Mouse (Mus musculus) embryonic facial prominence, embryonic 12.5 days (tissue): Measurements from ENCODE around the gene Sfi1. TPM values are rescaled to one million over a fixed set of nuclear protein-coding genes. Genes with fewer than 3 reads are reported as not detected.
"Not testable (repeated sequence)": the region's sequence is repeated elsewhere in the genome, so short reads cannot be mapped to it uniquely, and the experiment has no call there.

Experiments
- ATAC-seq: fragments of 200-750 bp; cut with Nextera tagmentation; 2 replicates; pipeline ENCODE4 v1.8.0; 2017; ENCODE audit not compliant: insufficient number of reproducible peaks, insufficient read depth, low FRiP score, low TSS enrichment
- H3K27ac ChIP-seq: fragments of 300-500 bp; sonication (generic); 2 replicates; pipeline ENCODE4 v1.5.1; 2016; ENCODE audit warnings: mild to moderate bottlenecking
- H3K27me3 ChIP-seq: fragments of 300-500 bp; sonication (generic); 2 replicates; pipeline ENCODE4 v1.6.1; 2016; ENCODE audit warnings: mild to moderate bottlenecking, moderate library complexity
- H3K36me3 ChIP-seq: fragments of 300-500 bp; sonication (generic); 2 replicates; pipeline ENCODE4 v1.6.1; 2016; ENCODE audit warnings: mild to moderate bottlenecking
- H3K4me1 ChIP-seq: fragments of 300-500 bp; sonication (generic); 2 replicates; pipeline ENCODE4 v1.6.1; 2016
- H3K4me2 ChIP-seq: fragments of 300-500 bp; sonication (generic); replicated peaks from 2 replicates; pipeline ENCODE4 v1.6.1; 2016; ENCODE audit warnings: mild to moderate bottlenecking, moderate library complexity
- H3K4me3 ChIP-seq: fragments of 300-500 bp; sonication (generic); 2 replicates; pipeline ENCODE4 v1.5.1; 2016; ENCODE audit warnings: mild to moderate bottlenecking
- H3K9ac ChIP-seq: fragments of 300-500 bp; sonication (generic); 2 replicates; pipeline ENCODE4 v1.6.1; 2016; ENCODE audit warnings: mild to moderate bottlenecking, moderate library complexity
- H3K9me3 ChIP-seq: fragments of 300-500 bp; sonication (generic); 2 replicates; pipeline ENCODE4 v1.6.1; 2016; ENCODE audit warnings: mild to moderate bottlenecking, moderate library complexity
- WGBS: fragments of 180-500 bp; shearing (Covaris S2); methylation state at CpG from one replicate; pipeline ENCODE4 v1.1.7; 2016; 5-methylcytosine and 5-hydroxymethylcytosine counted together
- polyA plus RNA-seq: library from polyadenylated mRNA; unstranded; fragments of >200 nt; fragmentation: Nextera tagmentation; extraction: Ambion mirVana; gene quantifications from 2 replicates; pipeline ENCODE4 v1.2.1, GENCODE M21; 2016

The Sfi1 gene
- polyA plus RNA-seq, 1 experiment from 2014 or later = 17.1 TPM

DNA sequence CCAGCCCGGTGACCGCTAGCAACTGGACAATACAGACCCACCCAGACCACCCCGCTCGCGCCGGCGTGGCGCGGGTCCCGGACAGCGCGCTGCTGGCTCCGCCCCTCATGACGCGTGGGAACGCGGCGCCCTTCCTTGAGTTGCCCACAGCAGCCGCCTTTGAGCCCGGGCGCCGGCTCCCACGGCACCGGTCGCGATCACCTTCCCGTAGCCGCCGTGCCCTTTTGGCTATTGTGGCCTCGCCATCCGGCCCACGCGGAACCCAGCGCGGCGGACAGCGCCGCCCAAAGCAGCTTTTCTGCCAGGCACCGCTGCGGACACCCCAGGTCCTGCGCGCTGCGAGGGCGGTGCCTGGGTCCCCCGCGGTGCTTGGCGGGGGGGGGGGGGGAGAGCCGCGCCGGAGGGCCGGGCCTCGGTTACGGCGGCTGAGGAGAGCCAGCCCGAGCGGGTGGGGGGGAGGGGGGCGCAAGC lies 9.0 kb upstream of the Sfi1 start, which contains the start of gene Eif4enif1:
TSS of gene Eif4enif1 (plus strand) at position 162 of the 471 bp plus-strand sequence.
- ATAC-seq = peak; percentile 16
- H3K9me3 ChIP-seq = no peaks in the 10 kb centered on the region
- H3K4me2 ChIP-seq = peak within 1 kb of the TSS; percentile 25
- peak within 1 kb of the TSS; percentile 37 for H3K9ac ChIP-seq
- no peaks in the 10 kb centered on the region for H3K27me3 ChIP-seq
- WGBS = 1% methylated on average over 38 of the region's 57 CpGs
- H3K36me3 ChIP-seq = peaks cover 21% of the 10 kb centered on the region
- peak within 1 kb of the TSS; percentile 38 for H3K4me3 ChIP-seq
- no peaks in the 10 kb centered on the region for H3K4me1 ChIP-seq
- no peak within 1 kb of the TSS; the same call in 1 of the 2 replicates for H3K27ac ChIP-seq

DNA sequence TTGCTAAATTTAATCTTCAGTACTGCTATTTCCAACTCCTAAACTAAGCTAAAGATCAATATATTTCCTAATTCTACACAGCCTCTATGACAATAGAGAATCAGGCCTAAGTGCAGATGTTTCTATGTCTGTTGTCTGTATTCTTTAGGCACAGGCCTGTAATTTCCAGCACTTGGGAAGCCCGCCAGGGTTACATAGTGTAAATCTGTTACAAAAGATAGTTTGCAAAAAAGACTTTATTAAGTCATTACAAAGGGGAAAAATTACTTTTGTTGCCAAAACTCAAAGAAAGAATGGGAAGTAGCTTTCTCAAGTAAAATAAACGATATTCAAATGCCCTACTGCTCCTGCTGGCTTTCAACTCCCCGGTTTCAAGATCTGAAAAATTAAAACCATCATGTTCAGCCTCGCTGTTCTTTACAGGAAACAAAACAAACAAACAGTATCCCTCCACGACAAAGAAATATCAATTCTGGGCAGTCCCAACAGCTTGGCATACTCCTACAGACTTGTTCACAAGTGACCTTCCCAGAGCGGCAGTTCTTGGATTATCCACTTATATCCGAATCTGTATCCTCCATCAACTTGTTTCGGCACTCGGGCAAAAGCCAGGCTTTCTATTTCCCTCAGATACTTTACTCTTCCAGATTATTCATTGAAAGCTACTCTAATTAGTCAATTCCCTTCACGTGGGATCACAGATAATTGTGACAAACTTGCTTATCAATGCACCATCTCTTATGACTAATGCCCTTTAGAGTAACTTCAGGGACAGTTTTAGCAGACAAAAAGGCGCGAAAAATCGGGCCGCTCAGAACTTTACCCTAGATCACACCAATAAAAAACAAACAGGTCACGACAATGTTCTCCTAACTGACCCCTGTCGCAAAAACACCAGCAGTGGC lies 8.3 kb upstream of the Sfi1 start:
- Histone ChIP-seq H3K27me3 (no peaks in the 10 kb centered on the region), H3K9me3 (no peaks in the 10 kb centered on the region), H3K27ac (no peak overlapping the region), H3K4me2 (peak overlapping the region; percentile 24), H3K4me1 (no peaks in the 10 kb centered on the region), H3K36me3 (peaks cover 15% of the 10 kb centered on the region), H3K4me3 (peak overlapping the region; percentile 38), H3K9ac (no peak overlapping the region; the same call in 1 of the 2 replicates)
- ATAC-seq = no peak
- 7% methylated on average over 16 of the region's 16 CpGs for WGBS

DNA sequence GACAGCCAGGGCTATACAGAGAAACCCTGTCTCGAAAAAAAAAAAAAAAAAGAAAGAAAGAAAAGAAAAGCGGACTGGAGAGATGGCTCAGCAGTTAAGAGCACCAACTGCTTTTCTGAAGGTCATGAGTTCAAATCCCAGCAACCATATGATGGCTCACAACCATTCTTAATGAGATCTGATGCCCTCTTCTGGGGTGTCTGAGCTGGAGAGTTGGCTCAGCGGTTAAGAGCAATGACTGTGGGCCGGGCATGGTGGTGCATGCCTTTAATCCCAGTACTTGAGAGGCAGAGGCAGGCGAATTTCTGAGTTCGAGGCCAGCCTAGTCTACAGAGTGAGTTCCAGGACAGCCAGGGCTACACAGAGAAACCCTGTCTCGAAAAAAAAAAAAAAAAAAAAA lies 7.4 kb upstream of the Sfi1 start:
- not testable (repeated sequence) for ATAC-seq, H3K27me3 ChIP-seq, H3K9ac ChIP-seq, H3K9me3 ChIP-seq, H3K4me2 ChIP-seq, H3K27ac ChIP-seq, H3K4me1 ChIP-seq, H3K36me3 ChIP-seq, H3K4me3 ChIP-seq
- WGBS = 91% methylated on average over 7 of the region's 7 CpGs

DNA sequence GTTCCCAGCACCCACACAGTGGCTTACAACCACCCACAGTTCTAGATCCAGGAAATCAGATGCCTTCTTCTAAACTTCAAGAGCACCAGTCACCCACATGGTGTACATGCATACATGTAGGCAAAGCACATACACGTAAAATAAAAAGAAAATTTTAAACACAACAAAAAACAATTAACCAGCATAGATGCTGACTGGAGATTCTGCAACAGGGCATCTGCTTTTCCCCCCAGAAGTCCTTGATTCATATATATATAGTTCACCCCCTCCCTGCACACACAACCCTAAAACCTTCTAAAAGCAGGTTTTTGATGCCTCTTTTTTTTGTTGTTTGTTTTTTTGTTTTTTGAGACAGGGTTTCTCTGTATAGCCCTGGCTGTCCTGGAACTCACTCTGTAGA lies 10.6 kb downstream of the Sfi1 start:
- H3K4me2 ChIP-seq, ATAC-seq, H3K4me3 ChIP-seq, H3K9ac ChIP-seq, H3K27ac ChIP-seq, H3K27me3 ChIP-seq, H3K9me3 ChIP-seq, H3K4me1 ChIP-seq, H3K36me3 ChIP-seq: not testable (repeated sequence)
- 80% methylated on average over 1 of the region's 1 CpGs for WGBS

DNA sequence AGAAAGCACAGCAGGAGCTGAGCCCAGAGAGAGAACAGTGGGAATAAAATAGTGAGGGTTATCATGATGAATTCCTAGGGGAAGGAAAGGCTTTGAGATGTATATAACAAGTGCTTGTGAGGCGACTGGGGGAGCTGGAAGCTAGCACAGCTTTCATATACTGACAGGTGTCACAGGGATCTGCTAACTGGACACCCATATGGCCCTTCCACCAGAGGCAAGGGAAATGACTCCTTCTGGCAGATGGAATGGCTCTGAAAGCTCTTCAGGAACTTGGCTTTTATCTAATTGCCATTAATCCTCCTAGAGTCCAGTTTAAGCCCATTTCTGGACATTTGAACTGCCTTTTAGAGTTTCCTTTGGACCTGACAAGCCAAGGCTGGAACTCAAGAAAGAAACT lies 11.3 kb downstream of the Sfi1 start:
- not testable (repeated sequence) for H3K9ac ChIP-seq, ATAC-seq, H3K36me3 ChIP-seq, H3K4me2 ChIP-seq, H3K9me3 ChIP-seq, H3K27me3 ChIP-seq, H3K4me1 ChIP-seq, H3K27ac ChIP-seq, H3K4me3 ChIP-seq
- WGBS = 58% methylated on average over 1 of the region's 1 CpGs

DNA sequence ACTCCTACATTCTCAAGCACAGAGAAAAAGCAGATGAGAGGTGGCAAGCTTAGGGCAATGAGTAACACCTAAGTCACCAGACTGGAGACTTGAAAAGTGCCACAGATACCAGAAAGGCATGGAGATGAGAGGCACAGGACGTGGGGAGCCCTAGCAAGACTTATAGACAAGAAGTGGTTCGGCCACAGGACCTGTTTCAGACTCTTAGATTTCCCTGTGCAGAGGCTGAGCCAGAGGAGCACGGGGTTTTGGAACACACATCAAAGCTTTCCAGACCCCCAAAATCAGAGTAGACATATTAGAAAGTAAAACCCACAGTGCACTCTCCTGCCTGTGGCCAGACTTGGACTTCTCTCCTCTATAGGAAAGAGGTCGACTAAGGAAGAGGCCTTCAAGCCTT lies 12.0 kb downstream of the Sfi1 start:
- H3K4me1 ChIP-seq, H3K27me3 ChIP-seq, H3K4me3 ChIP-seq, ATAC-seq, H3K4me2 ChIP-seq, H3K9me3 ChIP-seq, H3K36me3 ChIP-seq, H3K9ac ChIP-seq, H3K27ac ChIP-seq: not testable (repeated sequence)
- 57% methylated on average over 4 of the region's 4 CpGs for WGBS

DNA sequence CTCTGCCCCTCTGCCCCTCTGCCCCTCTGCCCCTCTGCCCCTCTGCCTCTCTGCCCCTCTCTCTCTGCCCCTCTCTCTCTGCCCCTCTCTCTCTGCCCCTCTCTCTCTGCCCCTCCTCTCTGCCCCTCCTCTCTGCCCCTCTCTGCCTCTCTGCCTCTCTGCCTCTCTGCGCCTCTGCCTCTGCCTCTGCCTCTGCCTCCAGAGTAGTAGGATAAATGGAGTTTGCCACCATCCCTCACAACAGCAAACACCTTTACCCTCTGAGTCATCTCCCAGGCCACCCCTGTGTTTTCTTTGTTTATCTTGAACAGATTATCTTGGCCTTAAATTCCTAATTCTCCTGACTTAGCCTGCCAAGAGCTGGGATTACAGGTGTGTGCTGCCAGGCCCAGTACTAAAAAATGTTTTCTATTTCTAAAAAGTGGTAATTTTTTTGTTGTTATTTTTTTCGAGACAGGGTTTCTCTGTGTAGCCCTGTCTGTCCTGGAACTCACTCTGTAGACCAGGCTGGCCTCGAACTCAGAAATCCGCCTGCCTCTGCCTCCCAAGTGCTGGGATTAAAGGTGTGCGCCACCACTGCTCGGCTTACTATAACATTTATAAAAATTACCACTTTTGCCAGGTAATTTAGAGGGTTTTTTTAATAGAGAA lies 12.6 kb downstream of the Sfi1 start:
- H3K36me3 ChIP-seq, H3K4me2 ChIP-seq, H3K4me3 ChIP-seq, H3K9me3 ChIP-seq, H3K27ac ChIP-seq, H3K4me1 ChIP-seq, H3K27me3 ChIP-seq, ATAC-seq, H3K9ac ChIP-seq: not testable (repeated sequence)
- 71% methylated on average over 6 of the region's 6 CpGs for WGBS

DNA sequence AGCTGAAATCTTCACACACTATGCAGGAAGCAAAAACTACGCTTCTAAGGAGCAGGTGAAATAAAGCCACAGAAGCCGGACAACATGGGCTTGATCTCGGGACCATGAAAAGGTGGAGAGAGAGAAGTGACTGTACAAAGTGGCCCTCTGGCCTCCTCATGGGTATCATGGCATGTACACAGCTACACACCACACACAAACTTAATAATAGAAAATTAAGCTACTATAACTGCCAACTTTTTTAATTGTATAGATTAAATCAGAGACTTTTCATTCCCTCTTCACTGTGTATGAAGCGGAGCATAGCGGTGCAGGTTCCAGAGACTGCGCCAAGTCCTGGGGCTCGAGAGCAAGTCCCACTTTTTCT lies 13.6 kb downstream of the Sfi1 start:
- H3K9ac ChIP-seq, ATAC-seq, H3K27ac ChIP-seq, H3K4me2 ChIP-seq, H3K27me3 ChIP-seq, H3K9me3 ChIP-seq, H3K4me3 ChIP-seq, H3K36me3 ChIP-seq, H3K4me1 ChIP-seq: not testable (repeated sequence)
- 85% methylated on average over 7 of the region's 7 CpGs for WGBS

DNA sequence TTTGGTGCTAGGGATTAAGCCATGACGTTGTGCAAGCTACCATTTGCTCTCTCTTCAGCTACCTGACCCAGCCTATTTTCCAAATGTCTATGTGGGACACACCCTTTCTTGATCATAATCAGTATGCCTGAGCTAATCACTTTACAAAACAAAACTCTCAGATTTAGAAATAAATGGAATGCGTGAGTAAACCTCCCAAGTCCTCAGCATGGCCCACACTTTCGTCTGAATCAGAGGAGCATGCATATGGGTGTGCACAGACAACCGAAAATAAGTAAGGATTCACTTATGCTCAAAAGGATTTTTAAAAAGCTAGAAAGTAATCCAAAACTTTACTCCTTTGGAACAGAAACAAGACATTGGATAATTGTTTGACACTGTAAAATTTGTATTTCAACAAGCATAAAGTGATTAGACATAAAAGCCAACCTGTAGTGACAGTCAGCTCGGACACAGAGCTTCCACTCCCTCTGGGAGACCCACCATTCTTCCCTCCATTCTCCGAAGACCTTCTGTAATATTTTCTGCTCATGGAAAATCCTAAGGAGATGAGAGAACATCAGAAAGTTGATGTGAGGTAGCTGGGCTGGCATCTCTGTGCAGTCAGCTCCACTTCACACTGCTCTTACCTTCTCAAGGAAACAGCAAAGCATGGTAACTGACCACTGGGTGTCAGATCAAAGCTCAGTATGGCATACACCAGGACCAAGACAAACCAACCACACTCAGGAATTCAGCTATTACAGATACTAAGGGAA lies 14.1 kb downstream of the Sfi1 start:
- H3K27me3 ChIP-seq, H3K4me2 ChIP-seq, ATAC-seq, H3K9me3 ChIP-seq, H3K36me3 ChIP-seq, H3K27ac ChIP-seq, H3K4me3 ChIP-seq, H3K4me1 ChIP-seq, H3K9ac ChIP-seq: not testable (repeated sequence)
- 79% methylated on average over 6 of the region's 6 CpGs for WGBS

DNA sequence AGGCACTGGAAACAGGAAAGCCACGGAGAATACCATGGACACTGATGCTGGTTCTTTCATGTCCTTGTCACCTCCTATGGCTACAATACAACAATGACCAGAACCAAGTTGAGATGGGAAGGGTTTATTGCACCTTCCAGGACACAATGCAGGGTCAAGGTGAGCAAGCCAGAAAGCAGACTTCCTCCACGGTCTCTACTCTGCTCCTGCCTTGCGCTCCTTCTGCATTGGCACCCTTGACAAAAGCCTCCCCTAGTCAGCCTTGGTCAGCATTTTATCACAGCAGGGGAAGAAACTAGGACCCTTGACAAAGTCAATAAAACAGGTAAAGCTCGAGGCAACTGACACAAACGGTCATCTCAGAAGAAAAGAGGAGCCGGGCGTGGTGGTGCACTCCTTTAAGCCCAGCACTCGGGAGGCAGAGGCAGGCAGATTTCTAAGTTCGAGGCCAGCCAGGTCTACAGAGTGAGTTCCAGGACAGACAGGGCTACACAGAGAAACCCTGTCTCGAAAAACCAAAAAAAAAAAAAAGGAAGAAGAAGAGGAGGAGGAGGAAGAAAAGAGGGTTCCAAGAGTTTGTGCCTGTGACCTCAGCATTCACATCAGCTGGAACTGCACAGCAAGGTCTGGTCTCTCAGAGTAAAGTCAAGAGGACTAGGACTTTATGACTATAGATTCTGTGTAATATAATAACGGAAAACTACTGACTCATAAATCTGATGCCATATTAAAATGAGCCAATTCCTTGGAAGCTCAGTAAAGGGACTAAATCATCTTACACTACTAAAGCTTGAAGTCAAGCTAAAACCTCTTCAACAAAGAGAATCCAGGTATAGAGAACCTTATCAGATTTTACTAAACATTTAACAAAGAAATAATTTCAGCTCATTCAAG lies 19.6 kb downstream of the Sfi1 start:
- peak; percentile 42; the same call in 1 of the 2 replicates for ATAC-seq
- H3K4me3 ChIP-seq, H3K9ac ChIP-seq, H3K36me3 ChIP-seq, H3K4me1 ChIP-seq, H3K4me2 ChIP-seq, H3K27me3 ChIP-seq, H3K27ac ChIP-seq: not testable (repeated sequence)
- WGBS = 85% methylated on average over 11 of the region's 11 CpGs
- H3K9me3 ChIP-seq = peaks cover 12% of the 10 kb centered on the region; the same call in 1 of the 2 replicates

DNA sequence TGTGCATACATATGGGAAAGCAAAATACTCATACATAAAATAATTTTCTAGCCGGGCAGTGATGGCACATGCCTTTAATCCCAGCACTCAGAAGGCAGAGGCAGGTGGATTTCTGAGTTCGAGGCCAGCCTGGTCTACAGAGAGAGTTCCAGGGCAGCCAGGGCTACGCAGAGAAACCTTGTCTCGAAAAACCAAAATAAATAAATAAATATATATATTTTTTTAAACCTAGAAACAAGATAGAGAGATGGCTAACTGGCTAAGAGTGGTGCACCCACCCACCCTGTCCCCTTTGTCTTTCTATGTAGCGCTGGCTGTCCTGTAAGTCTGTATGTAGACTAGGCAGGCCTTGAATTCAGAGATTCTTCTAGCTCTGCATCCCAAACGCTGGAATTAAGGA lies 20.7 kb downstream of the Sfi1 start:
- 49% methylated on average over 5 of the region's 6 CpGs for WGBS

More for the DNA sequence above, 20.7 kb downstream of the Sfi1 start:
- H3K27ac ChIP-seq, ATAC-seq, H3K9ac ChIP-seq, H3K27me3 ChIP-seq, H3K36me3 ChIP-seq, H3K4me2 ChIP-seq, H3K4me1 ChIP-seq, H3K4me3 ChIP-seq: not testable (repeated sequence)
- H3K9me3 ChIP-seq = peaks cover 17% of the 10 kb centered on the region; the same call in 1 of the 2 replicates
